Mouse (Mus musculus) liver, embryonic 13.5 days (tissue): ENCODE measurements around the gene Arhgef15. TPM values are rescaled to one million over a fixed set of nuclear protein-coding genes. Genes with fewer than 3 reads are reported as not detected.
A peak's percentile ranks its signal among the peaks of the same experiment; 100 is the strongest.
"Not testable (repeated sequence)": the region's sequence is repeated elsewhere in the genome, so short reads cannot be mapped to it uniquely, and the experiment has no call there.

Source experiments
- ATAC-seq: fragments of 200-750 bp; cut with Nextera tagmentation; 2 replicates; pipeline ENCODE4 v1.8.0; 2017; ENCODE audit warnings: low read depth, mild to moderate bottlenecking, moderate number of reproducible peaks, moderate library complexity
- DNase-seq: peaks from one replicate; pipeline ENCODE4 v3.0.0; 2022
- H3K27ac ChIP-seq: fragments of 300-500 bp; sonication (generic); 2 replicates; pipeline ENCODE4 v1.5.1; 2015; ENCODE audit warnings: moderate library complexity, mild to moderate bottlenecking, inconsistent platforms
- H3K27me3 ChIP-seq: fragments of 300-500 bp; sonication (generic); 2 replicates; pipeline ENCODE4 v1.6.1; 2015; ENCODE audit warnings: mild to moderate bottlenecking, inconsistent platforms
- H3K36me3 ChIP-seq: fragments of 300-500 bp; sonication (generic); 2 replicates; pipeline ENCODE4 v1.6.1; 2015; ENCODE audit warnings: mild to moderate bottlenecking, inconsistent platforms
- H3K4me1 ChIP-seq: fragments of 300-500 bp; sonication (generic); replicated peaks from 2 replicates; pipeline ENCODE4 v1.6.1; 2015; ENCODE audit warnings: inconsistent platforms
- H3K4me2 ChIP-seq: fragments of 300-500 bp; sonication (generic); 2 replicates; pipeline ENCODE4 v1.6.1; 2015; ENCODE audit warnings: inconsistent platforms, mild to moderate bottlenecking, moderate library complexity
- H3K4me3 ChIP-seq: fragments of 300-500 bp; sonication (generic); replicated peaks from 2 replicates; pipeline ENCODE4 v1.5.1; 2015; ENCODE audit warnings: mild to moderate bottlenecking, inconsistent platforms
- H3K9ac ChIP-seq: fragments of 300-500 bp; sonication (generic); 2 replicates; pipeline ENCODE4 v1.6.1; 2015; ENCODE audit warnings: mild to moderate bottlenecking, inconsistent platforms
- H3K9me3 ChIP-seq: fragments of 300-500 bp; sonication (generic); replicated peaks from 2 replicates; pipeline ENCODE4 v1.6.1; 2016; ENCODE audit warnings: inconsistent platforms
- WGBS: fragments of 180-500 bp; shearing (Covaris S2); methylation state at CpG from one replicate; pipeline ENCODE4 v1.1.7; 2015; ENCODE audit not compliant: insufficient replicate concordance; 5-methylcytosine and 5-hydroxymethylcytosine counted together
- polyA plus RNA-seq: library from polyadenylated mRNA; unstranded; fragments of >200 nt; fragmentation: Nextera tagmentation; extraction: Ambion mirVana; gene quantifications from 2 replicates; pipeline ENCODE4 v1.2.1, GENCODE M21; 2015

The Arhgef15 gene
- polyA plus RNA-seq, 1 experiment from 2014 or later: 1.5 TPM

- Histone ChIP-seq H3K4me3 (no peak overlapping the region), H3K9me3 (no peaks in the 10 kb centered on the region), H3K4me1 (peaks cover 12% of the 10 kb centered on the region), H3K27me3 (no peaks in the 10 kb centered on the region), H3K36me3 (no peaks in the 10 kb centered on the region), H3K27ac (no peak overlapping the region), H3K4me2 (no peak overlapping the region), H3K9ac (no peak overlapping the region)
- 36% methylated on average over 5 of the region's 5 CpGs for WGBS
- DNase-seq (no peak), ATAC-seq (peak; percentile 45; the same call in 1 of the 2 replicates)
Observed at GRCm38 (mm10) chr11:68979320-68979733, 22.0 kb upstream of the Arhgef15 start.

DNA sequence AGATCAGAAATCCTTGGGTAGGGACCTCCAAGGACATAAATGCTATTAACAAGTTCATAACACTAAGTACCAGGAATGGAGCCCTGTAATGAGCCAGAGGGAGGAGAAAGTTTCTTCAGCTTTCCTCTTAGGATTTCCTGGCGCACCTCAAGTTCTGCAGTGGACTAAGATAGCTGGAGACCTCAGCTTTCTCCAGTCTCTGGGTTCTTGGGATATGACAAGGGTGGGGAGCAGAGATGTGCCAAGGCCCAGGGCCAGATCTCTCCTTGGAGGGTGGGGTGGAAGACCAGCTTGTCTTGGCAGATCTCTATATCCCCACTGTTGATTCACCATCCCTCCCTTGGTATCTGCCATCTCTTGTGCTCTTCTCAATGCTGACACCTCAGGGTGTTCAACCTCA is 18.3 kb upstream of the Arhgef15 start:
- Histone ChIP-seq H3K27ac (no peak overlapping the region), H3K4me2 (no peak overlapping the region), H3K4me3 (no peak overlapping the region), H3K9me3 (no peaks in the 10 kb centered on the region), H3K9ac (no peak overlapping the region), H3K4me1 (peaks cover 37% of the 10 kb centered on the region), H3K36me3 (no peaks in the 10 kb centered on the region), H3K27me3 (no peaks in the 10 kb centered on the region)
- 76% methylated on average over 1 of the region's 1 CpGs for WGBS
- DNase-seq (no peak), ATAC-seq (no peak)

DNA sequence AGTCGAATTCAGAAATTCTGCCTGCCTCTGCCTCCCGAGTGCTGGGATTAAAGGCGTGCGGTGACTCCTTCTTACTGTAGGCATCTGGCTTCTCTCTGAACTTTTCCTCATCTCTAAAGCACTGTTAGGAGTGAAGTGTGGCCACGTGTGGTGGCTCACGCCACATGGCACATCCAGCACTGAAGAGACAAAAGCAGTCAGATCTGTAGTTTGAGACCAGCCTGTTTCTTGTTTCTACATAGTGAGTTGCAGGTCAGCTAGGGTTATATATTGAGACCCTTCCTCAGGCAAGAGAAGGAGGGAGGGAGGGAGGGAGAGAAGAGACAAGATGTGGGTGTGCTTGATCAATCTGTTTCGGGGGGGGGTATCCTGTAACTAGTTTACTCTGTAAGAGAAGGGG is 17.8 kb upstream of the Arhgef15 start, which contains the start of gene Rangrf:
TSS of gene Rangrf (minus strand) at position 101 of the 400 bp plus-strand sequence.
- Histone ChIP-seq H3K9ac (peak within 1 kb of the TSS; percentile 49; the same call in 1 of the 2 replicates), H3K27ac (no peak within 1 kb of the TSS), H3K4me2 (peak within 1 kb of the TSS; percentile 73), H3K9me3 (no peaks in the 10 kb centered on the region), H3K27me3 (no peaks in the 10 kb centered on the region), H3K4me3 (peak within 1 kb of the TSS; percentile 57), H3K36me3 (no peaks in the 10 kb centered on the region), H3K4me1 (peaks cover 37% of the 10 kb centered on the region)
- 74% methylated on average over 7 of the region's 7 CpGs for WGBS
- no peak for DNase-seq
- ATAC-seq: no peak

DNA sequence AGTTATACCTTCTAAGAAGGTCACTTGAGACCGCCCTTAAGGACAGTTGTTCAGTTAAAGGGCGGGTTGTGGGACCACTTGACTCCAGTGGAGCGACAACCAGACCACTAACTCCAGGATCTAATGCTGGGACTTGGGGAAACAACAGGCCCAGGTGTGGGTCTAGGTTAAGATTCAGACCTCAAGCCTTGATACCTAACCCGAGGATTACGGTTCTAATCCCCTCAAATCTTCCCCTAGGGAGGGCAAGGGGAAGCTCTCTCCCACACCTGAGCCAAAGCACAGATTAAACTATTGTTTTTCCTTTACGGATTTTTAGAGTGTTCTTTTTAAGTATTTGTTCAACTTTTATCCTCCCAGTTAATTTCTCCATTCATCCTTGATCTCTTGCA is 16.8 kb upstream of the Arhgef15 start:
- Histone ChIP-seq H3K36me3 (no peaks in the 10 kb centered on the region), H3K27me3 (no peaks in the 10 kb centered on the region), H3K9ac (peak overlapping the region; percentile 49; the same call in 1 of the 2 replicates), H3K27ac (no peak overlapping the region), H3K4me1 (peaks cover 27% of the 10 kb centered on the region), H3K9me3 (no peaks in the 10 kb centered on the region), H3K4me3 (peak overlapping the region; percentile 57), H3K4me2 (peak overlapping the region; percentile 73)
- ATAC-seq (no peak), DNase-seq (no peak)
- WGBS: 38% methylated on average over 6 of the region's 6 CpGs

DNA sequence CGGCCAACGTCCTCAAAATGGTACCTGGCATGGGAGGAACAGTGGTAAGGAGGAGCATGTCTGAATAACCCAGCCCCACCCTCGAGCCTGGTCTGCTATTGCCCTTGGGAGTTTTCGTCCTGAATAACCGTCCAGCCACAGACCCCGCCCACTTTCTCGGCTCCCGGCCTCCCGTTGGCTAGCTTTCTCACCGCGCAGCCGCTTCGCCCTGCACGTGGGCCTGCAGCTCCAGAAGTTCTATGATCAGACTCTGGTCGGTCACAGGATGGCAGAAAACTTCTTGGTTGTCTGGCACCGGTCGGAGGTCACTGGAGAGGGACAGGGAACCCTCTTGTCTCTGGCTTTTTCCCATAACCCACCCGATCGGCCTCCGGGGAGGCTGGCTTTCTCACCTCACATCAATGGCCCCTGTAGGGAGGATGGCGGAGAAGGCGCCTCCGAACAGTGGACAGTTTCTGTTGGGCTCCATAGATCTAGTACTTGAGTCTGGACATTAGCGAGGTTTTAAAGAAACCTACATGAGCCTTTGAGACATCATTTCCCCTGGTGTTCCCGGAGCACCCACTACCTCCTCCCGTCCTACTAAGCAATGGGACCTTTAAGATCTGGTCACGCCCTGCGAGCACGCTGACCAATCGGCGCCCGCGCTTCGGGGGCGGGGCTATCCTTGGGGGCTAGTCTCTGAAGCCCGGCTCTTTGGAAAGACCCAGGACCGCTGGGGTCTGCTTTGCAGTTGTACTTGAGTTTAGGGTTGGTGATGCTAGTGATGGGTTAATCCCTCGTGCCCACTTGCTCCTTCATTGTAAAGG is 16.2 kb upstream of the Arhgef15 start:
- H3K4me3 ChIP-seq: peak overlapping the region; percentile 57
- 0 out of 2 replicates have a peak overlapping the region, but pooled peaks have one; percentile 13 for H3K27ac ChIP-seq
- ATAC-seq (peak; percentile 87), DNase-seq (peak; percentile 83)
- not testable (repeated sequence) for H3K9me3 ChIP-seq, H3K27me3 ChIP-seq, H3K36me3 ChIP-seq
- H3K4me2 ChIP-seq: peak overlapping the region; percentile 73
- under 1% methylated on average over 38 of the region's 38 CpGs for WGBS
- H3K9ac ChIP-seq: peak overlapping the region; percentile 50
- peaks cover 32% of the 10 kb centered on the region for H3K4me1 ChIP-seq

GRCm38 (mm10) chr11:68970232-68970631 is 13.0 kb upstream of the Arhgef15 start:
- Histone ChIP-seq H3K27me3 (no peaks in the 10 kb centered on the region), H3K9me3 (no peaks in the 10 kb centered on the region), H3K9ac (no peak overlapping the region), H3K27ac (no peak overlapping the region; the same call in 1 of the 2 replicates), H3K36me3 (no peaks in the 10 kb centered on the region), H3K4me1 (peaks cover 50% of the 10 kb centered on the region), H3K4me3 (no peak overlapping the region), H3K4me2 (no peak overlapping the region)
- ATAC-seq (no peak), DNase-seq (no peak)
- WGBS: 81% methylated on average over 4 of the region's 4 CpGs

GRCm38 (mm10) chr11:68968752-68969151 is 11.5 kb upstream of the Arhgef15 start:
- peaks cover 41% of the 10 kb centered on the region for H3K4me1 ChIP-seq
- H3K4me3 ChIP-seq: no peak overlapping the region
- peak overlapping the region; percentile 65 for H3K9ac ChIP-seq
- no peak for DNase-seq
- no peak for ATAC-seq
- H3K27ac ChIP-seq: no peak overlapping the region
- H3K4me2 ChIP-seq: peak overlapping the region; percentile 95
- 80% methylated on average over 11 of the region's 11 CpGs for WGBS
- H3K27me3 ChIP-seq: no peaks in the 10 kb centered on the region
- no peaks in the 10 kb centered on the region for H3K9me3 ChIP-seq
- no peaks in the 10 kb centered on the region for H3K36me3 ChIP-seq

- Histone ChIP-seq H3K4me2 (peak within 1 kb of the TSS; percentile 95), H3K36me3 (no peaks in the 10 kb centered on the region), H3K4me1 (peaks cover 36% of the 10 kb centered on the region), H3K27me3 (no peaks in the 10 kb centered on the region), H3K9ac (peak within 1 kb of the TSS; percentile 67), H3K4me3 (peak within 1 kb of the TSS; percentile 68), H3K27ac (peak within 1 kb of the TSS; percentile 81), H3K9me3 (no peaks in the 10 kb centered on the region)
- DNase-seq: peak; percentile 88
- peak; percentile 97 for ATAC-seq
- WGBS: 2% methylated on average over 50 of the region's 50 CpGs
Observed at GRCm38 (mm10) chr11:68967337-68968282, 10.3 kb upstream of the Arhgef15 start, which contains the start of gene Slc25a35. Slc25a35 (plus strand) TSS chr11:68968131.

GRCm38 (mm10) chr11:68966554-68966953 is 9.3 kb upstream of the Arhgef15 start:
- H3K4me3 ChIP-seq: no peak overlapping the region
- no peaks in the 10 kb centered on the region for H3K9me3 ChIP-seq
- WGBS: 33% methylated on average over 1 of the region's 1 CpGs
- no peak overlapping the region for H3K27ac ChIP-seq
- DNase-seq: no peak
- no peak for ATAC-seq
- no peak overlapping the region for H3K9ac ChIP-seq
- peak overlapping the region; percentile 95 for H3K4me2 ChIP-seq
- peaks cover 34% of the 10 kb centered on the region for H3K4me1 ChIP-seq
- H3K36me3 ChIP-seq: no peaks in the 10 kb centered on the region
- H3K27me3 ChIP-seq: no peaks in the 10 kb centered on the region

DNA sequence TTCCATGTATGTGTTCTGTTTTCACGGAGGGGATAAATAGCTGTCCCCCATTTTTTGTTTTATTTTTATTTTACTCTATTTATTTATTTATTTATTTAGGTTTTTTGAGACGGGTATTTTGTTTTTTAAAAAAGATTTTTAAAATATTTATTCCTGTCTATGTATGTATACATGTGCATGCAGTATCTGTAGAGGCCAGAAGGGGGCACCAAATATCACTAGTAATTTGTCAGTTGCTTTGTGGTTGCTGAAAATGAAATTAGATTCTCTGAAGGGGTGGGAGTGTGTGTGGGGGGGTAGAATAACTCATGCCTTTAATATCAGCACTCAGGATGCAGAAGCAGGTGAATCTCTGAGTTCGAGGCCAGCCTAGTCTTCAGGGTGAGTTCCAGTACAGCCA is 8.6 kb upstream of the Arhgef15 start:
- Histone ChIP-seq H3K4me3 (no peak overlapping the region), H3K27me3 (no peaks in the 10 kb centered on the region), H3K9ac (no peak overlapping the region), H3K4me2 (no peak overlapping the region), H3K9me3 (no peaks in the 10 kb centered on the region), H3K36me3 (no peaks in the 10 kb centered on the region), H3K4me1 (peaks cover 33% of the 10 kb centered on the region), H3K27ac (no peak overlapping the region)
- WGBS: 14% methylated on average over 3 of the region's 3 CpGs
- DNase-seq (peak; percentile 49), ATAC-seq (no peak)

GRCm38 (mm10) chr11:68965050-68965449 is 7.8 kb upstream of the Arhgef15 start:
- H3K36me3 ChIP-seq: no peaks in the 10 kb centered on the region
- no peak for ATAC-seq
- no peaks in the 10 kb centered on the region for H3K27me3 ChIP-seq

More at GRCm38 (mm10) chr11:68965050-68965449, 7.8 kb upstream of the Arhgef15 start:
- H3K27ac ChIP-seq: no peak overlapping the region
- no peak overlapping the region for H3K9ac ChIP-seq
- DNase-seq: no peak
- no peak overlapping the region for H3K4me2 ChIP-seq
- H3K9me3 ChIP-seq: no peaks in the 10 kb centered on the region
- H3K4me1 ChIP-seq: peaks cover 33% of the 10 kb centered on the region
- no peak overlapping the region for H3K4me3 ChIP-seq
